Mouse (Mus musculus): Measurements from ENCODE around the gene Pak2. TPM values are rescaled to one million over a fixed set of nuclear protein-coding genes. Genes with fewer than 3 reads are reported as not detected.

The Pak2 gene
- polyA plus RNA-seq, 1 experiment from 2014 or later = 38.2 TPM

DNA sequence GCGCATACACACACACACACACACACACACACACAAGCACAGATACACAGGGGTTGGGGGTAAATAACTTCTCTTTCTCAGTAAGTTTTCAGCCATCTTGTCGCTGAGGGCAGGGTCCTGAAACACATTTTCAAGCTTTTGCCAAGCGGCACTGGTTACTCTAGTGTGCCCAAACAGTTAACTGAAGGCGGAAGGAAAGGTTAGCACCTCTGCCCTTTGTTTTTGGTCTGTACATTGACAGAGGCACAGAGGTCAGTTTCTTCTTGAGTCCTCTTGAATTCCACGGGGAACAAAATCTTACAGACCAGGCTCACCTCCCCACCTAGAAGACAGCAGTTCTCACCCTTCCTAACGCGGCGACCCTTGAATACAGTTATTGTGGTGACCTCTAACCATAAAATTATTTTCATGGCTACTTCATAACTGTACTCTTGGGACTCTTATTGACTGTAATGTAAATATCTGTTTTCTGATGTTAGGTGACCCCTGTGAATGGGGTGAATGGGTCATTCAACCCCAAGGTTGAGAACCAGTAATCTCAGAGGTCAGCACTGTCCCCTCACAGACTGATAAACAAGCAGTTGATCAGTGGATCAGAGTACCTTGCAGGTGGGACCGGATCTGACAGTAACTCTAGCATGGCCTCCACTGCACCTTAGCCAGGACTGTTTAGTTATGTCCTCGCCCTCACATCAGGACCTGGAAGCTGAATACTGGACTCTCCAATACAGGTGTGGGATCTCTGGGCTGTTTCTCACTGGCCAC is 70.4 kb downstream of the Pak2 start:
- no peaks in the 10 kb centered on the region for H3K27me3 ChIP-seq (ENCODE audit: insufficient read depth, low read length)
- H3K9me3 ChIP-seq (ENCODE audit: low read length) = no peaks in the 10 kb centered on the region
- no peak overlapping the region for H3K9ac ChIP-seq (replicated peaks; ENCODE audit: low read length)
- H3K36me3 ChIP-seq (ENCODE audit: insufficient read depth, low read length) = no peaks in the 10 kb centered on the region
- no peak overlapping the region for H3K4me3 ChIP-seq (ENCODE audit: low read length)
- ATAC-seq (ENCODE audit: low FRiP score, low TSS enrichment) = 0 out of 2 replicates have a peak, but pooled peaks have one; percentile 14
- H3K27ac ChIP-seq (ENCODE audit: low read length) = peak overlapping the region; percentile 30; the same call in 1 of the 2 replicates
- H3K4me1 ChIP-seq (ENCODE audit: insufficient read depth, low read length) = 0 out of 2 replicates have a peak, but pooled peaks cover 4% of the 10 kb centered on the region
- H3K4me2 ChIP-seq (replicated peaks; ENCODE audit: low read depth, low read length) = no peak overlapping the region
- 65% methylated on average over 10 of the region's 10 CpGs for WGBS

DNA sequence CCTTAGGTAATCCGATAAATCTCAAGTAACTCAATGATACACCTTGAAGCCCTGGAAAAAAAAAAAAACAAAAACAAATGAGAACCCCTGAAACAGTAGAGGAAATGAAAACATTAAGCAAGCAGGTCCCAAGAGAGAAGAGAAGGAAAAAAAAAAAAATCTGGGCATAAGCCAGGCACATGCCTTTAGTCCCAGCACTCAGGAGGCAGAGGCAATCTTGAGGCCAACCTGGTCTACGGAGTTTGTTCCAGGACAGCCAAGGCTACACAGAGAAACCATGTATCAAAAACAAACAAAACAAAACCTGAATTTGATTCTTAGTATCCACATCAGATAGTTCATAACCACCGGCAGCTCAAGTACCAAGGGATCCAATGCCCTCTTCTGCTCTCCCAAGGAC is 74.4 kb downstream of the Pak2 start:
- no peak overlapping the region for H3K4me2 ChIP-seq (replicated peaks; ENCODE audit: low read depth, low read length)
- H3K27ac ChIP-seq (ENCODE audit: low read length) = no peak overlapping the region
- H3K27me3 ChIP-seq (ENCODE audit: insufficient read depth, low read length) = no peaks in the 10 kb centered on the region
- 92% methylated on average over 3 of the region's 3 CpGs for WGBS
- no peaks in the 10 kb centered on the region for H3K36me3 ChIP-seq (ENCODE audit: insufficient read depth, low read length)
- no peaks in the 10 kb centered on the region for H3K9me3 ChIP-seq (ENCODE audit: low read length)
- peaks cover 13% of the 10 kb centered on the region for H3K4me1 ChIP-seq (ENCODE audit: insufficient read depth, low read length)
- H3K9ac ChIP-seq (replicated peaks; ENCODE audit: low read length) = no peak overlapping the region
- no peak overlapping the region for H3K4me3 ChIP-seq (ENCODE audit: low read length)
- no peak for ATAC-seq (ENCODE audit: low FRiP score, low TSS enrichment)

DNA sequence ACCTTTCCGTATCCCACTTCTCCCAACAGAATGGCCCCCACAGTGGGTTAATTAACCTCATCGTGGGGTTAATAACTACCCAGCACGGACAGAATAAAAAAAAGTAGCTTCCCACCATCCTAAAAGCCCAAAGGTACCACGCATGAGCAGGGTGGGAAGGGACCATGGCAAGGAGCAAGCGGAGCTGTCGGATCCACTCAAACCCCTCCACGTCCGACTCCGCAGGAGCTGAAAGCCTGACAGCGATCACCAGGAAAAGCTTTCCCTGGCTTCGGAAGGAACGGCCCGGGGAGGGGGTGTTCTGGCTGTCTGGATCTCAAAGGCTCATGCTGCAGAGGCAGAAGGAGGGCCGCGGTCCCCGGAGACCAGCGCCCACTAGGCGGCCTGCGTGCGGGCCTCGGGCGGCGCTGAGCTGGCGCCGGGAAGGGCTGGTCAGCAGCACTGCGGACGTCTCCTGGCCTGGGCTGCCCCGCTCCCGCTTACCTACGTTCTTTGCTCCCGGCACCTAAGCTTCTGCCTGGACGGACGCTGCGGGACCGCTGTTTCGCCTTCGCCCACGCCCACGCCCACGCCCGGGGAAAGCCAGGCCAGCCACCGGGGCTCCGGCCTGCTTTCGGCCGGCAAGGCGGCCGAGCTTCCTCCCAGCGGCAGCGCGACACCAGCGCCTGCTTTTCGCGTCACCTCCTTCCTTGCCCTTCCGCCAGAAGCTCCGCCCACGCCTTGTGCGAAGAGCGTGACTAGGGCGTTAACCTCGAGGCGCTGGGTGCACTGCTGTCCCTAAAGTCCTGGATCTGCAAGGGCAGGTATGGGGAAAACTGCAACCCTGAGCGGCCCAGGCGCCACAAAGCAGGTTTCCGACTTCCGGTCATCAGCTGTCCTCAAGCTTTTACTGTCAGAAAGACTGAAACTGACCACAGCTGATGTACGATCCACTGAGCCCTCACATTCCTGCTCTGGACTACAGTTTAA is 76.3 kb downstream of the Pak2 start, which contains the start of gene Senp5:
Gene Senp5, minus strand, starts transcription at position 779 of the 969 bp plus-strand sequence.
- ATAC-seq (ENCODE audit: low FRiP score, low TSS enrichment) = peak; percentile 97
- Histone ChIP-seq H3K9me3 (ENCODE audit: low read length) (no peaks in the 10 kb centered on the region), H3K4me1 (ENCODE audit: insufficient read depth, low read length) (peaks cover 10% of the 10 kb centered on the region), H3K27ac (ENCODE audit: low read length) (peak within 1 kb of the TSS; percentile 84), H3K9ac (replicated peaks; ENCODE audit: low read length) (peak within 1 kb of the TSS; percentile 92), H3K36me3 (ENCODE audit: insufficient read depth, low read length) (no peaks in the 10 kb centered on the region), H3K4me3 (ENCODE audit: low read length) (peak within 1 kb of the TSS; percentile 100), H3K4me2 (replicated peaks; ENCODE audit: low read depth, low read length) (peak within 1 kb of the TSS; percentile 92), H3K27me3 (ENCODE audit: insufficient read depth, low read length) (no peaks in the 10 kb centered on the region)
- WGBS = under 1% methylated on average over 64 of the region's 66 CpGs

DNA sequence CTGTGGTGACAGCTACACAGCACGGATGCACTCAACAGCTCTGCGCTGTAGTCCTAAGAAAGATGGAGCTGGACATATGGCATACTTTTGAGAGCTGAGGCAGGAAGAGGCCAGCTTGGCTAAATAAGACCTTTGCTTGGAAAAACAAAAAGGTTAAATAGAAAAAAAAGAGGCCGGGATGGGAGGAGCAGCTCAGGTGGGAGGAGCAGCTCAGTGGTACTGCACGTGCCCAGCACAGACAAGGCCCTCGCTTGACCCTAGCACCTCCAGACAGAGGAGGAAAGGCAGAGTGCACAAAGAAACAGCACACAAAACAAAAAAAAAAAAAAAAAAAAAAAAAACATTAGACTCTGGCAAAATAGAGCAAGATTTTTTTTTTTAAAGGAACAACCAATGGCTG is 82.8 kb downstream of the Pak2 start:
- Histone ChIP-seq H3K4me3 (ENCODE audit: low read length) (no peak overlapping the region), H3K9ac (replicated peaks; ENCODE audit: low read length) (no peak overlapping the region), H3K4me1 (ENCODE audit: insufficient read depth, low read length) (peaks cover under 1% of the 10 kb centered on the region), H3K36me3 (ENCODE audit: insufficient read depth, low read length) (peaks cover 8% of the 10 kb centered on the region; the same call in 1 of the 2 replicates), H3K4me2 (replicated peaks; ENCODE audit: low read depth, low read length) (no peak overlapping the region), H3K27ac (ENCODE audit: low read length) (no peak overlapping the region), H3K9me3 (ENCODE audit: low read length) (no peaks in the 10 kb centered on the region), H3K27me3 (ENCODE audit: insufficient read depth, low read length) (no peaks in the 10 kb centered on the region)
- no peak for ATAC-seq (ENCODE audit: low FRiP score, low TSS enrichment)
- 70% methylated on average over 5 of the region's 5 CpGs for WGBS

DNA sequence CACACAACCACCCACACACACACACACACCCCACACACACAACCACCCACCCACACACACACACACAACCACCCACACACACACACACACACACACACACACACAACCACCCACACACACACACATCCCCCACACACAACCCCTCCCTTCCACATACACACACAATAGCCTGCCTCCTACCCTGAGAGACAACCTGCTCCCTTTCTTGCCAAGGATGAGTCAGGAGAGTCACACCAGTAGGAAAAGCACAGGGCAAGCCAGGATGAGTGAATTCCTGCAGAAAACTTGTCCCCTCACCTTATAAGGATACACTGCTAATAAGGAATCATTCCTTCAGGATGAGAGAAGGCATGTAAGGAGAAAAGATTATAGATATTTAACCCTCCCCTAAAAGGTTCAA is 85.2 kb downstream of the Pak2 start:
- Histone ChIP-seq H3K4me1 (ENCODE audit: insufficient read depth, low read length) (no peaks in the 10 kb centered on the region), H3K4me3 (ENCODE audit: low read length) (no peak overlapping the region), H3K36me3 (ENCODE audit: insufficient read depth, low read length) (peaks cover 17% of the 10 kb centered on the region), H3K4me2 (replicated peaks; ENCODE audit: low read depth, low read length) (no peak overlapping the region), H3K27ac (ENCODE audit: low read length) (no peak overlapping the region), H3K9ac (replicated peaks; ENCODE audit: low read length) (no peak overlapping the region), H3K27me3 (ENCODE audit: insufficient read depth, low read length) (no peaks in the 10 kb centered on the region), H3K9me3 (ENCODE audit: low read length) (no peaks in the 10 kb centered on the region)
- ATAC-seq (ENCODE audit: low FRiP score, low TSS enrichment) = no peak

DNA sequence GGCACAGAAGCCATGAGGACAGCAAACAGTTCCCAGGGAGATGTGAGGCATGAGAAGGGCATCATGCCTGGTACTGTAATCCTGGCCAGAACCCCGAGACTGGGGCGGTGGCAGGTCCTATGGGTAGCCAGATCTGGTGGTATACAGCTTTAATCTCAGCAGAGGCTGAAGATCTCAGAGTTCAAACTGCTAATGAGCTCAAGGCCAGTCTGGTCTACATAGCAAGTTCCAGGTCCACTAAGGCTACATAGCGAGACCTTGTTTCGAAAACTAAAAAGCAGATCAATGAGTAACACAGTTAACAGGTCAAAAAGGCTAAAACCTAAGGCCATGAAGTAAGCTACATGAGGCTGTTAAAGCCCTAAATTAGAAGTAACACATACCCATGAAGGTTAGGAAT is 85.9 kb downstream of the Pak2 start:
- ATAC-seq (ENCODE audit: low FRiP score, low TSS enrichment) = no peak
- H3K27me3 ChIP-seq (ENCODE audit: insufficient read depth, low read length) = no peaks in the 10 kb centered on the region
- peaks cover 22% of the 10 kb centered on the region for H3K36me3 ChIP-seq (ENCODE audit: insufficient read depth, low read length)
- no peak overlapping the region for H3K9ac ChIP-seq (replicated peaks; ENCODE audit: low read length)
- no peak overlapping the region for H3K4me2 ChIP-seq (replicated peaks; ENCODE audit: low read depth, low read length)
- 98% methylated on average over 4 of the region's 4 CpGs for WGBS
- no peaks in the 10 kb centered on the region for H3K9me3 ChIP-seq (ENCODE audit: low read length)
- H3K27ac ChIP-seq (ENCODE audit: low read length) = no peak overlapping the region
- no peak overlapping the region for H3K4me3 ChIP-seq (ENCODE audit: low read length)
- no peaks in the 10 kb centered on the region for H3K4me1 ChIP-seq (ENCODE audit: insufficient read depth, low read length)

DNA sequence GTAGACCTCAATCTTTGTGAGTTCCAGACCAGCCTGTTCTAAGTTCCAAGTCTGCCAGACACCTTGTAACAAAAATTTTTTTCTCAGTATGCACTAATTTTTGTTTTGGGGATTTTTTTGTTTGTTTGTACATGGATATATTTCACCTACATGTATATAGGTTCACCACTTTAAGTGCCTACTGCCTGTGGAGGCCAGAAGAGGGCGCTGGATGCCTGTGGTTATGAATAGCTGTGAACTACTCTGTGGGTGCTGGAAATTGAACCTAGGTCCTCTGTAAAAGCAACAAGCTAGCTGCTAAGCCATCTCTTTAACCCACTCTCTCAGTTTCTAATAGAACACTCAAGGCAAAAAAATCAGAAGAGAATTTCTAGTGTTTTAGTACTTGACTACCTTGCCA is 87.1 kb downstream of the Pak2 start:
- H3K36me3 ChIP-seq (ENCODE audit: insufficient read depth, low read length) = peaks cover 22% of the 10 kb centered on the region
- no peak overlapping the region for H3K4me2 ChIP-seq (replicated peaks; ENCODE audit: low read depth, low read length)
- H3K4me1 ChIP-seq (ENCODE audit: insufficient read depth, low read length) = no peaks in the 10 kb centered on the region
- ATAC-seq (ENCODE audit: low FRiP score, low TSS enrichment) = no peak
- no peaks in the 10 kb centered on the region for H3K9me3 ChIP-seq (ENCODE audit: low read length)
- no peak overlapping the region for H3K9ac ChIP-seq (replicated peaks; ENCODE audit: low read length)
- no peak overlapping the region for H3K27ac ChIP-seq (ENCODE audit: low read length)
- 65% methylated on average over 1 of the region's 1 CpGs for WGBS
- H3K4me3 ChIP-seq (ENCODE audit: low read length) = no peak overlapping the region
- H3K27me3 ChIP-seq (ENCODE audit: insufficient read depth, low read length) = no peaks in the 10 kb centered on the region

DNA sequence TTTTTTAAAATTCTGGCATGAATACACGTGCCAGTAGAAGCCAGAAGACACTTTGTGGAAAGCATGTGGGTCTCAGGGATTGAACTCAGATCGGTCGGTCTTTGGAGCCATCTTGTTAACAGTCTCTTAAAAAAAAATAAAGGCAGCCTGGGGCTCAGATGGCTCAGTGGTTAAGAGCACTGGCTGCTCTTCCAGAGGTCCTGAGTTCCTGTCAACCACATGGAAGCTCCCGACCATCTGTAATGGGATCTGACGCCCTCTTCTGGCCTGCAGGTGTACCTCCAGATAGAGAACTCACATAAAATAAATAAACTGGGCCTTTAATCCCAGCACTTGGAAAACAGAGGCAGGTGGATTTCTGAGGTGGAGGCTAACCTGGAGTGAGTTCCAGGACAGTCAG is 98.2 kb downstream of the Pak2 start:
- Histone ChIP-seq H3K9me3 (ENCODE audit: low read length) (no peaks in the 10 kb centered on the region), H3K4me3 (ENCODE audit: low read length) (no peak overlapping the region), H3K27ac (ENCODE audit: low read length) (no peak overlapping the region), H3K4me2 (replicated peaks; ENCODE audit: low read depth, low read length) (no peak overlapping the region), H3K9ac (replicated peaks; ENCODE audit: low read length) (no peak overlapping the region), H3K4me1 (ENCODE audit: insufficient read depth, low read length) (no peaks in the 10 kb centered on the region), H3K36me3 (ENCODE audit: insufficient read depth, low read length) (peaks cover 37% of the 10 kb centered on the region; the same call in 1 of the 2 replicates), H3K27me3 (ENCODE audit: insufficient read depth, low read length) (no peaks in the 10 kb centered on the region)
- no peak for ATAC-seq (ENCODE audit: low FRiP score, low TSS enrichment)
- 80% methylated on average over 5 of the region's 5 CpGs for WGBS

DNA sequence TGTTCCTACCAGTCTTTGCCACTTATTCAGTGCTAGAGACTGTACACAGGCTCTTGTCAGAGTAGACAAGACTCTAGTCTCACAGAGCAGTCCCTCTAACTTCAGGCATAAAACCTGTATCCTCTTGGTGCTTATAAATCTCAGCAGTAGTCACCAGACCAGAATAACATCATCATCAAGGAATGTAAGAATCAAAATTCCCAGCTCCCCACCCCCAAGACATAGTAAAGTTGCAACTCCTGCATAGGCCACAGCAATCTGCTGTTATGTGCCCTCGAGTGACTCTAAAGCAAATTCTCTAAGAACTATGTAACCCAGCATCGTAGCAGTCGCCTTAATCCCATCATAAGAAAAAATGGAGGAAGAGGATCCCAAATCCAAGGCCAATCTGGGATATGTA is 99.6 kb downstream of the Pak2 start:
- Histone ChIP-seq H3K4me3 (ENCODE audit: low read length) (no peak overlapping the region), H3K4me1 (ENCODE audit: insufficient read depth, low read length) (no peaks in the 10 kb centered on the region), H3K36me3 (ENCODE audit: insufficient read depth, low read length) (peaks cover 41% of the 10 kb centered on the region), H3K27me3 (ENCODE audit: insufficient read depth, low read length) (no peaks in the 10 kb centered on the region), H3K9ac (replicated peaks; ENCODE audit: low read length) (no peak overlapping the region), H3K4me2 (replicated peaks; ENCODE audit: low read depth, low read length) (no peak overlapping the region), H3K27ac (ENCODE audit: low read length) (no peak overlapping the region), H3K9me3 (ENCODE audit: low read length) (no peaks in the 10 kb centered on the region)
- no peak for ATAC-seq (ENCODE audit: low FRiP score, low TSS enrichment)
- WGBS = 95% methylated on average over 3 of the region's 3 CpGs
